Mouse (Mus musculus) stomach, postnatal 0 days (tissue): ENCODE data around the gene Cyp4f14.

Experiments used
- CTCF ChIP-seq: IDR thresholded peaks from 2 replicates; pipeline ENCODE4 v1.5.1; 2016; ENCODE audit warnings: antibody characterized with exemption, low read depth, mild to moderate bottlenecking, moderate library complexity
- EP300 ChIP-seq: optimal IDR thresholded peaks from 2 replicates; pipeline ENCODE3; 2016; ENCODE audit warnings: antibody characterized with exemption

GRCm38 (mm10) chr17:32919123-32919522 lies 2.0 kb upstream of the Cyp4f14 start:
- TF ChIP-seq CTCF = no peak
- no peak for TF ChIP-seq EP300
